Mouse (Mus musculus): ENCODE results near the gene Rnf38. TPM values are rescaled to one million over a fixed set of nuclear protein-coding genes. Genes with fewer than 3 reads are reported as not detected.

Rnf38 gene
- polyA plus RNA-seq, 1 experiment from 2014 or later = 41.7 TPM

DNA sequence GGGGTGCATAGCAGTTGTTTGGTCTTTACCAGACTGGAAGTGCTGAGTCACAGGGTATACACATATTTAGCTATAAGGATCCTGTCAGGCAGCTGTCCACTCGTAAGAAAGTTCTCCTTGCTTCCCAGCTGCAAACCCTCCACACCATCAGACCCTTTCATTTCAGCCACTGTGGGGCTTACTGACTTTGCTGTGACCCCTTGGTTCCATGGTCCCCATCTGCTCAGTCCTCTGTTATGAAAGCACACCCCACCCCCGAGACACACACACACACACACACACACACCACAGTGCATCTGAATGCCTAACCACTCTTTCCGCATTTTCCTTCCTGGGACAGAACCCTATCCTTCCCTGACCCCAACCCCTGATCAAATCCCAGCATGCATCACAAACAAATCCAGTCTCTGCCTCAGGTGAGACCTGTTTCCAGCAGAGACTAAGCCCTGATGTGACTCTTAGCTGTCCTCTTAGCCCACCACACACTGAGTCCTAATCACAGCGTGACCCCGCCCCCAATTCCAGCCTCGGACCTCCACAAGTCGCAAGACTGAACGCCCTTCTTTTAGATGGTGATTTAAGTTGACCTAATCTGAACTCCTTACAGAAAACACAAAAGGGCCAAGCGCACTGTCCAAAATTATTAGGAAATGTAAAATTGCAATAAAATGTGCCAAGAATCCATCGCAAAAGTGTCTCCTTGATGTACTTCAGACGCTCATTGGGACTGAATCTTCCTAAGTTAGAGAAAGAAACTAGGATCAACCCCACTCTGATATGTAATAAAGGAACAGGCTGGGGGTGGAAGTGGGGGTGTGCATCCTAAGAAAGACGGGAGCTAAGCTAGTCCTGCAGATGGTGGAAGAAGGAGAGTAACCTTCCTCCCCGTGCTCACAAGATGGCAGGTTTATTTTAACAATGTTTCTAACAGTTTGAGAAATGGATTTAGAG lies 18.7 kb upstream of the Rnf38 start:
- Histone ChIP-seq H3K9ac (replicated peaks; ENCODE audit: low read depth, low read length) (no peak overlapping the region), H3K4me3 (replicated peaks; ENCODE audit: low read length) (no peak overlapping the region), H3K9me3 (ENCODE audit: control insufficient read depth, low read length) (no peaks in the 10 kb centered on the region), H3K4me2 (ENCODE audit: low read length) (no peak overlapping the region), H3K36me3 (ENCODE audit: control insufficient read depth, insufficient read depth) (no peaks in the 10 kb centered on the region), H3K27me3 (replicated peaks; ENCODE audit: control insufficient read depth, insufficient read depth, low read length) (no peaks in the 10 kb centered on the region), H3K27ac (ENCODE audit: low read length) (no peak overlapping the region), H3K4me1 (replicated peaks; ENCODE audit: control insufficient read depth, insufficient read depth, low read length) (peaks cover 15% of the 10 kb centered on the region)
- WGBS = 11% methylated on average over 13 of the region's 13 CpGs
- ATAC-seq = no peak

DNA sequence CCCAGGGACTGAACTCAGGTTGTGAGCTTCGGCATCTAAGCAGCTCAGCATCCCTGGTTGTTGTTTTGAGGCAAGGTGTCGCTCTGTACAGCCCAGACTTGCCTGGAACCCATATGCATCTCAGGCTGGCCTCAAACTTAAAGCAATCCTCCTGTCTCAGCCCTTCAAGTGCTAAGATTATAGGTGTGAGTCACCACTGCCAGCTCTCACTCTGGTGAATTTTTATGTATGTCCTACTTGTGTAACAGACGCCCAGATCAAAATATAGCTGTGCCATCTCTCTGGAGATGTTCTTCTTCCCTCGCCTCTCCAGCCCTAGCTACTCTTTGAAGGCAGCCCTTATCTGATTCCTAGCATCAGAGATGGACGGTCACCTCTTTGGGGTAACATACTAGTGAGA lies 17.9 kb upstream of the Rnf38 start:
- H3K27me3 ChIP-seq (replicated peaks; ENCODE audit: control insufficient read depth, insufficient read depth, low read length) = no peaks in the 10 kb centered on the region
- no peak overlapping the region for H3K9ac ChIP-seq (replicated peaks; ENCODE audit: low read depth, low read length)
- H3K4me2 ChIP-seq (ENCODE audit: low read length) = no peak overlapping the region
- no peak overlapping the region for H3K4me3 ChIP-seq (replicated peaks; ENCODE audit: low read length)
- 90% methylated on average over 5 of the region's 5 CpGs for WGBS
- no peaks in the 10 kb centered on the region for H3K36me3 ChIP-seq (ENCODE audit: control insufficient read depth, insufficient read depth)
- ATAC-seq = no peak
- no peaks in the 10 kb centered on the region for H3K9me3 ChIP-seq (ENCODE audit: control insufficient read depth, low read length)
- H3K27ac ChIP-seq (ENCODE audit: low read length) = no peak overlapping the region
- H3K4me1 ChIP-seq (replicated peaks; ENCODE audit: control insufficient read depth, insufficient read depth, low read length) = peaks cover 20% of the 10 kb centered on the region

DNA sequence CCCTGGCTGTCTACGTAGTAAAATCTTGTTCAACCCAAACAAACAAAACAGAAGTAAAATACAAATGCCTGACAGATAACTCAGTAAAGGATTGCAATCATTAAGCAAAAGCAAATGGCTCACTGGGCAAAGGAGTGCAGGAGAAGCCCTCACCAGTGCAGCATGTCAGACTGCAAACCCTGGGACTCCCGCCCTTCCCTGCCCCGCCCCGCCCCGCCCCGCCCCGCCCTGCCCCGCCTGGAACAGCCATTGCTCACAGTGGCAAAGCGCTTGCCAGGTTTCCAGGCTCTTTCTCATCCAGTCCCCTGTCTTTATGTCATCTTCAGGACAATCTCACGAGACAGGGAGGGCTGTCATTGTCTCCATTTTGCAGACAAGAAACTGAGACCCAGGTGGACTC lies 16.1 kb upstream of the Rnf38 start:
- Histone ChIP-seq H3K4me2 (ENCODE audit: low read length) (peak overlapping the region; percentile 34), H3K27me3 (replicated peaks; ENCODE audit: control insufficient read depth, insufficient read depth, low read length) (no peaks in the 10 kb centered on the region), H3K36me3 (ENCODE audit: control insufficient read depth, insufficient read depth) (no peaks in the 10 kb centered on the region), H3K27ac (ENCODE audit: low read length) (no peak overlapping the region), H3K4me3 (replicated peaks; ENCODE audit: low read length) (0 out of 2 replicates have a peak overlapping the region, but pooled peaks have one; percentile 11), H3K9ac (replicated peaks; ENCODE audit: low read depth, low read length) (no peak overlapping the region), H3K9me3 (ENCODE audit: control insufficient read depth, low read length) (no peaks in the 10 kb centered on the region), H3K4me1 (replicated peaks; ENCODE audit: control insufficient read depth, insufficient read depth, low read length) (peaks cover 20% of the 10 kb centered on the region)
- 6% methylated on average over 6 of the region's 10 CpGs for WGBS
- no peak for ATAC-seq

DNA sequence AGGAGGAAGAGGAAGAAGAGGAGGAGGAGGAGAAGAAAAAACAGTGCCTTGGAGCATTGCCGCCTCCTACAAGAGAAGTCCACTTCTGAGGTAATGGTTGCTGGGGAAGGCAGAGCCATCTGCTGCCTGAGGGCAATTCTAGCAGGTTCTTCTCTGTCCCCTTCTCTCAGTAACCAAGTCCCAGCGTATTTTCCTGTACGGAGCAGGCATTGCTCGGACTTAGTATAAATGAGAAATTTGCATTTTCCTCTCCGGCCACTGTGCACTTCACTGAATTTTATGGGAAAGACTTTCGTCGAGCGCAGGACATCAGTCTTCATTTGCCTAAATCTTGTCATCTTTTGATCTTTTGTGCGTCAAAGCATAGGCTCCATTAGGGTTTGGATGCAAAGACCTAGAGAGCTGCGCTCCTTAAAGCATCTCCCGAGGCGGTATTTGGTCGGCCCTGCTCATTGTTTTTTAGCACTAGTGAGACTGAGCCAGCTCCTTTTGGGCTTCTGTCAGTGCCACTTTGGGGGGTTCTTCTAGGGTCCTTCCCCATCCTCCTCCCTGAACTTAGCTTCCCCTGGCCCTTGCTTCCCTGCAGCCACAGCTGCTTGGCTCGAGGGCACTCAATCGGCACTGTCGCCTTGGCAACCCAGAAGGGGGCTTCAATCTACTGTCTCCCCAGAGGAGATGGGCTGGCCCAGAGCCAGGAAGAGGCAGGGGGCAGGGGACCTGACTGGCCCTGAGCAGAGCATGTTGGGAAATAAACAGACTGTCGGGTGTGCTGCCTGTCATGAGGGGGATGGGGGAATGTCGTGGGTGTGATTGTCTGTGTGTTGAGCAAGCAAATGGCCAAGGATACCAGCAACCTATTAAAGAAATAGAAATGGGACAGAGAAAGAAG lies 13.7 kb upstream of the Rnf38 start:
- Histone ChIP-seq H3K4me3 (replicated peaks; ENCODE audit: low read length) (peak overlapping the region; percentile 7), H3K9ac (replicated peaks; ENCODE audit: low read depth, low read length) (peak overlapping the region; percentile 15; the same call in 1 of the 2 replicates), H3K9me3 (ENCODE audit: control insufficient read depth, low read length) (no peaks in the 10 kb centered on the region), H3K4me1 (replicated peaks; ENCODE audit: control insufficient read depth, insufficient read depth, low read length) (peaks cover 15% of the 10 kb centered on the region), H3K36me3 (ENCODE audit: control insufficient read depth, insufficient read depth) (no peaks in the 10 kb centered on the region), H3K27me3 (replicated peaks; ENCODE audit: control insufficient read depth, insufficient read depth, low read length) (no peaks in the 10 kb centered on the region), H3K4me2 (ENCODE audit: low read length) (peak overlapping the region; percentile 44), H3K27ac (ENCODE audit: low read length) (peak overlapping the region; percentile 58; the same call in 1 of the 2 replicates)
- ATAC-seq = peak; percentile 86
- WGBS = 6% methylated on average over 18 of the region's 18 CpGs

DNA sequence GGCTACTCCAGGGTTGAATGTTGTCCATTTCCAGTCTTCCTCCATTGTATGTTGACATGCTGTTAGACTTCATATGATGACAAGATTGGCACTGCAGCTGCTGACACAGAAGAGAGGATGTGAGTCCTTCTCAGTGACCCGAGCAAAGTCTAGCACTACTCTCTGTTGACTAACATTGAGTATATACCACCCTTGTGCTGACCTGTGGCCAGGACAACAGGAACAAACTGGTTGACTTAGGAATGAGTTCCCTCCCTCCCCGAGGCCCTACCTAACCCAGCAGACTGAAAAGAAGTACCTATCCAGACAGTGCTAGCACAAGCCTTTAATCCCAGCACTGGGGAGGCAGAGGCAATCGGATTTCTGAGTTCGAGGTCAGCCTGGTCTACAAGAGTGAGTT lies 12.7 kb upstream of the Rnf38 start:
- ATAC-seq = no peak
- no peak overlapping the region for H3K9ac ChIP-seq (replicated peaks; ENCODE audit: low read depth, low read length)
- H3K9me3 ChIP-seq (ENCODE audit: control insufficient read depth, low read length) = no peaks in the 10 kb centered on the region
- no peak overlapping the region for H3K4me2 ChIP-seq (ENCODE audit: low read length)
- H3K4me3 ChIP-seq (replicated peaks; ENCODE audit: low read length) = no peak overlapping the region
- no peaks in the 10 kb centered on the region for H3K36me3 ChIP-seq (ENCODE audit: control insufficient read depth, insufficient read depth)
- no peaks in the 10 kb centered on the region for H3K27me3 ChIP-seq (replicated peaks; ENCODE audit: control insufficient read depth, insufficient read depth, low read length)
- peaks cover 15% of the 10 kb centered on the region for H3K4me1 ChIP-seq (replicated peaks; ENCODE audit: control insufficient read depth, insufficient read depth, low read length)
- 90% methylated on average over 4 of the region's 4 CpGs for WGBS
- no peak overlapping the region for H3K27ac ChIP-seq (ENCODE audit: low read length)

DNA sequence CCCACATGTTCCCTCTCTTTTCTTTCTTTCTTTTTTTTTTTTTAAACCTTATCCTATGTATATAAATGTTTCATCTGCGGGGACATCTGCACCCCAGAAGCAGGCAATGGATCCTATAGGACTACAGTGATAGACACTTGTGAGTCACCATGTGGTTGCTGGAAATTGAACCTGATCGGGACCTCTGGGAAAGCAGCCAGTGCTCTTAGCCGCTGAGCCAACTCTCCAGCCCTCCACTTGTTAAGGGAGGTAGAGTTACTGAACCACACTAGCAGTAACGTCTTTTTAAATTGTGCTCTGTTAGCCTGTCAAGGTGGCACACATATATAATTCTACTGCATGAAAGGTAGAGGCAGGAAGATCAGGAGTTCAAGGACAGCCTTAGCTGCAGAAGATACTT lies 8.0 kb upstream of the Rnf38 start:
- Histone ChIP-seq H3K4me2 (ENCODE audit: low read length) (no peak overlapping the region), H3K4me1 (replicated peaks; ENCODE audit: control insufficient read depth, insufficient read depth, low read length) (no peaks in the 10 kb centered on the region), H3K36me3 (ENCODE audit: control insufficient read depth, insufficient read depth) (no peaks in the 10 kb centered on the region), H3K27me3 (replicated peaks; ENCODE audit: control insufficient read depth, insufficient read depth, low read length) (no peaks in the 10 kb centered on the region), H3K9ac (replicated peaks; ENCODE audit: low read depth, low read length) (no peak overlapping the region), H3K27ac (ENCODE audit: low read length) (no peak overlapping the region), H3K4me3 (replicated peaks; ENCODE audit: low read length) (no peak overlapping the region), H3K9me3 (ENCODE audit: control insufficient read depth, low read length) (no peaks in the 10 kb centered on the region)
- WGBS = 55% methylated on average over 4 of the region's 4 CpGs
- ATAC-seq = no peak

DNA sequence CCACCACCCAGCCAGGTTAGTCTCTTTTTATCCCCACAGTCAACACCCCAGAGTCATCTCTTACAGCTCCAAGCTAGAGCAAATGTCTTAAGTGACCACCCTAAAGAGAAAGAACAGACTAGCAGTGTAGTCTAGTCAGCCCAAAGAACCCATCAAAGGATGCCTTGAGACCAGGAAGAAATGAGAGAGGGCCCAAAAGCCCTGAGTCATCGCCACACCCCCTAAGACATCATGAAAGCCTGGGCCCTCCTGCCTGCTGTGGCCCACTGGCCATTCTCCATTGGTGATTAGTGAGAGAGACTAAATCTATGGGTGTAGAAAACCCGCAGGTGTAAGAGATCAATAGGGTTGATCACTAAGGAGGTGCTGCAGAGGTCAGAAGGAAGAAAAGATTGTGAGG lies 2.4 kb upstream of the Rnf38 start:
- Histone ChIP-seq H3K27me3 (replicated peaks; ENCODE audit: control insufficient read depth, insufficient read depth, low read length) (no peaks in the 10 kb centered on the region), H3K9me3 (ENCODE audit: control insufficient read depth, low read length) (no peaks in the 10 kb centered on the region), H3K4me1 (replicated peaks; ENCODE audit: control insufficient read depth, insufficient read depth, low read length) (peaks cover 24% of the 10 kb centered on the region), H3K27ac (ENCODE audit: low read length) (no peak overlapping the region), H3K4me2 (ENCODE audit: low read length) (no peak overlapping the region), H3K36me3 (ENCODE audit: control insufficient read depth, insufficient read depth) (no peaks in the 10 kb centered on the region), H3K9ac (replicated peaks; ENCODE audit: low read depth, low read length) (no peak overlapping the region), H3K4me3 (replicated peaks; ENCODE audit: low read length) (no peak overlapping the region)
- 63% methylated on average over 2 of the region's 2 CpGs for WGBS
- ATAC-seq = no peak

DNA sequence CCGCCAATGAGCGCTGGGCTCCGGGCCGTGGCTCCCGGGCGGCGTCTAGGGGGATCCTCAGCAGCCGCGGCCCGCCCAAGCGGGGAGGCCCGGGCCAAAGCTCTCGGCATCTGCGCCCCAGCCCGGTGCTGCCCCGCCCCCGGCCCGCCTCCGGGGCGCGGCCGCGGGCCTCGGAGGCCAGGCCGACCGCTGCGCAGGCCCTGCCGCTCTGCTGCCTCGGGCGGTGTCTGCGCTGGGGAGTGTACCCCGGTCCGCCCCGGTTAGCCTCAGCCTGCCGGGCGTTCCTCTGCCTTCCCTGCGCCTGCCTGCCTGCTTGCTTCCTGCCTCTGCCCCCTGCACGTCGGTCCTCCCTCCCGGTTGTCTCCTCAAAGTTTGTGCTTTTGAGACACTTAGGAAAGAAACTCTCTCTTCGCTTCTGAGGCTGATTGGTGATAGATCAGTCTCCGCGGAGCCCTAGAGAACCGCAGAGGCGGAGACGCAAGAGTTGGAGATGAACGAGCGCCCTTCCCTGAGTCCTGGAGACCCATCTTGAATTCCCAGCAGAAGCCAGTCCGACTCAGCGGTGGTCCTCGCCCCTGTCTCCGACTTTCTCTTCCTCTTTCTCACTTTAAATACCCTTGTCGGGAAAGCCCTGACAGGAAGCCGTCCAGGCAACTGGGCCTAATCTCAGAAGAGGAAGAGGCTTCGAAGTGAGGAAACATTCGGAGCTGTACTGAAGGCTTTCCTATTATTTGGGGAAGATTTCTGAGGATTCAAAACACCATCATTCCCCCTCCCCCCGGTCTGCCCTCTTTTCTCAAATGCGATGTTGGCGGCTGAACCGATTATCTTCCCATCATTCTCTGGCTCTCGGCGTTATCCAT lies 646 bp upstream of the Rnf38 start:
- ATAC-seq = peak; percentile 98
- H3K9ac ChIP-seq (replicated peaks; ENCODE audit: low read depth, low read length) = peak overlapping the region; percentile 71
- H3K27ac ChIP-seq (ENCODE audit: low read length) = peak overlapping the region; percentile 85
- peak overlapping the region; percentile 63 for H3K4me2 ChIP-seq (ENCODE audit: low read length)
- H3K36me3 ChIP-seq (ENCODE audit: control insufficient read depth, insufficient read depth) = no peaks in the 10 kb centered on the region
- peaks cover 24% of the 10 kb centered on the region for H3K4me1 ChIP-seq (replicated peaks; ENCODE audit: control insufficient read depth, insufficient read depth, low read length)
- WGBS = under 1% methylated on average over 37 of the region's 62 CpGs
- no peaks in the 10 kb centered on the region for H3K9me3 ChIP-seq (ENCODE audit: control insufficient read depth, low read length)
- H3K27me3 ChIP-seq (replicated peaks; ENCODE audit: control insufficient read depth, insufficient read depth, low read length) = no peaks in the 10 kb centered on the region
- H3K4me3 ChIP-seq (replicated peaks; ENCODE audit: low read length) = peak overlapping the region; percentile 57

All from forebrain, embryonic 16.5 days (tissue).